Mouse (Mus musculus): ENCODE data around the gene Robo2. TPM values are rescaled to one million over a fixed set of nuclear protein-coding genes. Genes with fewer than 3 reads are reported as not detected.
A peak's percentile ranks its signal among the peaks of the same experiment; 100 is the strongest.

Robo2 gene
- polyA plus RNA-seq, 1 experiment from 2014 or later: 88.9 TPM

DNA sequence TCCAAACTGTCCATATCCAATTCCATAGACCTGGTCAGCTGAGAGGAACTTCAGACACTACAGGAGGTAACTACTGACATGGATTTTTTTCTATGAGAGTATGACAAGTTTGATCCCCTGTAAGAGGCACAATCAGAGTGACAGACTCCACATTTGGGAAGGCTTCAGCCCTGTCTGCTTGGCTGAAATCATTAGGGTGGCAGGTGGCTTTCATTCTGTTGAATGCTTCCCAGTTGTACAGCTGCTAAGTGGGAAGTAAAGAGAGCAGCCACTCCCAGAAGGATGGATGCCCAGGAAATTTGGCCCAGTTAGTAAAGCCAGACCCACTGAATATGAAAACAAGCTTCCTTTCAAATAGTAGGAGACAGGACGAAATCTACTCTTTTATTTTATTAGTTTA, 321.7 kb downstream of the Robo2 start:
- no peak overlapping the region for H3K4me2 ChIP-seq (ENCODE audit: low read length)
- no peaks in the 10 kb centered on the region for H3K9me3 ChIP-seq (replicated peaks; ENCODE audit: control insufficient read depth, low read length, poor library complexity, severe bottlenecking)
- H3K4me3 ChIP-seq (ENCODE audit: low read depth, low read length): no peak overlapping the region
- WGBS: 75% methylated on average over 1 of the region's 1 CpGs
- no peak for ATAC-seq
- no peaks in the 10 kb centered on the region; the same call in 1 of the 2 replicates for H3K4me1 ChIP-seq (ENCODE audit: control insufficient read depth, insufficient read depth, low read length)
- no peak overlapping the region for H3K9ac ChIP-seq (ENCODE audit: low read depth, low read length)
- no peaks in the 10 kb centered on the region for H3K27me3 ChIP-seq (ENCODE audit: control insufficient read depth, insufficient read depth, low read depth, low read length)
- H3K36me3 ChIP-seq (ENCODE audit: control insufficient read depth, insufficient read depth, low read length): no peaks in the 10 kb centered on the region
- H3K27ac ChIP-seq (ENCODE audit: low read length): no peak overlapping the region

DNA sequence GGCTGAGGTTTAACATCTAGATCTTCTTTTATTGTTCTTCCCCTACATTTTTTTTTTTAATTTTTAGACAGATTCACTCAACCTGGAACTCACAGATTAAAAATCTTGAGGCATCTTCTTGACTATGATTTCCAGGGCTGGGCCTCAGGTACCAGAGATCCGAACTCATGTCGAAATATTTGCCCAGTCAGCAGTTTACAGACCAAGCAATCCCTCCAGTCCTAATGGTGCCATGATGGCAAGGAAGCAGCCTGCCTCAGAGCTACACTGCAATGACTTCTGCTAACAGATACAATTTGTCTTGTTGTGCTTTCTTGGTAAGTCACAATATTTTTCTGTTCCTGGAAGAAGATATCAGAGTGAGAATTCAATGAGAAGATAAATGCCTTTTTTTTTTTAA, 327.4 kb downstream of the Robo2 start:
- no peak overlapping the region for H3K9ac ChIP-seq (ENCODE audit: low read depth, low read length)
- ATAC-seq: no peak
- H3K4me3 ChIP-seq (ENCODE audit: low read depth, low read length): no peak overlapping the region
- H3K27ac ChIP-seq (ENCODE audit: low read length): no peak overlapping the region
- no peaks in the 10 kb centered on the region for H3K36me3 ChIP-seq (ENCODE audit: control insufficient read depth, insufficient read depth, low read length)
- no peaks in the 10 kb centered on the region for H3K27me3 ChIP-seq (ENCODE audit: control insufficient read depth, insufficient read depth, low read depth, low read length)
- no peak overlapping the region for H3K4me2 ChIP-seq (ENCODE audit: low read length)
- H3K9me3 ChIP-seq (replicated peaks; ENCODE audit: control insufficient read depth, low read length, poor library complexity, severe bottlenecking): no peaks in the 10 kb centered on the region
- no peaks in the 10 kb centered on the region for H3K4me1 ChIP-seq (ENCODE audit: control insufficient read depth, insufficient read depth, low read length)
- WGBS: 99% methylated on average over 2 of the region's 2 CpGs

DNA sequence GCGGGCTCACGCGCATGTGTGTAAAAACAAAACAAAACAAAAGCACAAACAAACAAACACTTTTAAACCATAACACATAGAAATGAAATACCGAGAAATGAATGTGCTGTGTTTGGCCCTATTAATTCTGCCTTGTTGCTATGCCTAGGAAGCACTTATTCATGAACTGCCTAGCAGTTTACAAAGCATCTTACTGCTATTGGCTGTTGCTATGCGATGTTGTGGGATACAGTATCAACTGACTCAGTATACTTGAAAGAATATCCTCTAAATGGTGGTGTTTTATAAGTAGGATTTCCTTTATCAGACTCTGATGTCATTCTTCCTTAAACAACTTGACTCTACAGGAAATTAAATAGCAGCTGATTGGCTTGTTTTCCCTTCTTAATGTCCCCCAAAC, 339.0 kb downstream of the Robo2 start:
- H3K9me3 ChIP-seq (replicated peaks; ENCODE audit: control insufficient read depth, low read length, poor library complexity, severe bottlenecking): no peaks in the 10 kb centered on the region
- H3K27me3 ChIP-seq (ENCODE audit: control insufficient read depth, insufficient read depth, low read depth, low read length): no peaks in the 10 kb centered on the region
- no peak for ATAC-seq
- no peak overlapping the region for H3K4me2 ChIP-seq (ENCODE audit: low read length)
- H3K4me3 ChIP-seq (ENCODE audit: low read depth, low read length): no peak overlapping the region
- H3K4me1 ChIP-seq (ENCODE audit: control insufficient read depth, insufficient read depth, low read length): 0 out of 2 replicates have a peak, but pooled peaks cover 2% of the 10 kb centered on the region
- no peak overlapping the region for H3K9ac ChIP-seq (ENCODE audit: low read depth, low read length)
- WGBS: 90% methylated on average over 5 of the region's 5 CpGs
- no peaks in the 10 kb centered on the region for H3K36me3 ChIP-seq (ENCODE audit: control insufficient read depth, insufficient read depth, low read length)
- H3K27ac ChIP-seq (ENCODE audit: low read length): no peak overlapping the region

DNA sequence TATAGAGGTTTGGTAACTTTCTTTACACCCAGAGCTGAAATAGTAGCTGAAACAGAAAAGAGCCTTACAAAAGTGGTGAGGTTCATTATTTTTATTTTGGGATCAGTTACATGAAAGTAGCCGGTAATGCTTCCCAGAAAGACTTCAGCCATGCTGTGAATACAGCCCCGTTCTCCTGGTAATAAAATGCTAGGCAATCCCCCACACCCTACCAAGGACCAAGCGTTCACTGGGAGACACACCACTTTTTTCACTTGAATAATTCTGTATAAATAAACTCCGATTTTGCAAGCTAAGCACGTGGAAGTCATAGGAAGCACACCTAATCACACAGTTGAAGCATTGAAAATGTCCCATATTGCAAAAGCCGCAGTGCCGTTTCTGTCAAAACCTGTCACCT, 341.0 kb downstream of the Robo2 start:
- Histone ChIP-seq H3K4me3 (ENCODE audit: low read depth, low read length) (no peak overlapping the region), H3K27me3 (ENCODE audit: control insufficient read depth, insufficient read depth, low read depth, low read length) (no peaks in the 10 kb centered on the region), H3K9me3 (replicated peaks; ENCODE audit: control insufficient read depth, low read length, poor library complexity, severe bottlenecking) (no peaks in the 10 kb centered on the region), H3K9ac (ENCODE audit: low read depth, low read length) (no peak overlapping the region), H3K4me2 (ENCODE audit: low read length) (peak overlapping the region; percentile 19; the same call in 1 of the 2 replicates), H3K4me1 (ENCODE audit: control insufficient read depth, insufficient read depth, low read length) (0 out of 2 replicates have a peak, but pooled peaks cover 2% of the 10 kb centered on the region), H3K27ac (ENCODE audit: low read length) (no peak overlapping the region), H3K36me3 (ENCODE audit: control insufficient read depth, insufficient read depth, low read length) (no peaks in the 10 kb centered on the region)
- ATAC-seq: 0 out of 2 replicates have a peak, but pooled peaks have one; percentile 17
- WGBS: 49% methylated on average over 7 of the region's 7 CpGs

DNA sequence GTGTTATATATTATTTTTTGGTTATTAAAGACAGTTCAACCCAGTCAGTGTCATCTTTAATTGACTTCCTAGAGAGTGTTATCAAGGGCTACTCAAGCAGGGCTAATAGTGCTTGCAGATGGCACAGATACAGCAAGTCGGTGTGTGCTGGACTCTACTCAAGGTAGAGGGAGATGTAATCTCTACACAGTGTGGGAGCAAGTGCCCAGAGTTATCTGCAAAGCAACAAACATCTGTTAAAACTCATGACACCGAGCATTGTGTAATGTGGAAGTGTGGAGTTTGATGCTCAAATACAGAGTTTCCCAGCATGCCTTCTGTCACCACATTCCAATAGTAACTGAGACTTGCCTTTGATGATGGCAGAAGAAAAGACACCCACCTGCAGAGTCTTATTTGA, 345.7 kb downstream of the Robo2 start:
- Histone ChIP-seq H3K36me3 (ENCODE audit: control insufficient read depth, insufficient read depth, low read length) (no peaks in the 10 kb centered on the region), H3K4me1 (ENCODE audit: control insufficient read depth, insufficient read depth, low read length) (0 out of 2 replicates have a peak, but pooled peaks cover 2% of the 10 kb centered on the region), H3K9ac (ENCODE audit: low read depth, low read length) (no peak overlapping the region), H3K27ac (ENCODE audit: low read length) (no peak overlapping the region), H3K4me3 (ENCODE audit: low read depth, low read length) (no peak overlapping the region), H3K27me3 (ENCODE audit: control insufficient read depth, insufficient read depth, low read depth, low read length) (no peaks in the 10 kb centered on the region), H3K9me3 (replicated peaks; ENCODE audit: control insufficient read depth, low read length, poor library complexity, severe bottlenecking) (no peaks in the 10 kb centered on the region), H3K4me2 (ENCODE audit: low read length) (no peak overlapping the region)
- 53% methylated on average over 2 of the region's 2 CpGs for WGBS
- peak; percentile 25; the same call in 1 of the 2 replicates for ATAC-seq

DNA sequence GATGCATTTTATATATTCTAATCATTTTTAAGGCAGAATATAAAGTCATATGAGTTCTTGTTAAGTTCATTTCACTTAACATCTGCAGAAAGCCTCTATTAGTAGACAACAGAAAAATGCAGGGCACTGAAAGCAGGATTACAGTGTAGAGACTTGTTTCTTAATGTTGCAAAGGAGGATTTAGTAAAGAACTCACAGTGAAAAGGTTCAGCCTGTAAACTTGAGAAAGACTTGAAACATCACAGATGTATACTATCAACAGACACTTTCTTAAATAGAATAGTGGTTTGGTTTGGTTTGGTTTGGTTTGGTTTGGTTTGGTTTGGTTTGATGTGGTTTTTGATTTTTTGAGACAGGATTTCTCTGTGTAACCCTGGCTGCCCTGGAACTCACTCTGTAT, 349.7 kb downstream of the Robo2 start:
- H3K4me3 ChIP-seq (ENCODE audit: low read depth, low read length): no peak overlapping the region
- H3K9ac ChIP-seq (ENCODE audit: low read depth, low read length): no peak overlapping the region
- H3K4me1 ChIP-seq (ENCODE audit: control insufficient read depth, insufficient read depth, low read length): peaks cover 3% of the 10 kb centered on the region; the same call in 1 of the 2 replicates
- H3K4me2 ChIP-seq (ENCODE audit: low read length): no peak overlapping the region
- no peaks in the 10 kb centered on the region for H3K9me3 ChIP-seq (replicated peaks; ENCODE audit: control insufficient read depth, low read length, poor library complexity, severe bottlenecking)
- ATAC-seq: no peak
- no peaks in the 10 kb centered on the region for H3K27me3 ChIP-seq (ENCODE audit: control insufficient read depth, insufficient read depth, low read depth, low read length)
- H3K27ac ChIP-seq (ENCODE audit: low read length): no peak overlapping the region
- H3K36me3 ChIP-seq (ENCODE audit: control insufficient read depth, insufficient read depth, low read length): no peaks in the 10 kb centered on the region

DNA sequence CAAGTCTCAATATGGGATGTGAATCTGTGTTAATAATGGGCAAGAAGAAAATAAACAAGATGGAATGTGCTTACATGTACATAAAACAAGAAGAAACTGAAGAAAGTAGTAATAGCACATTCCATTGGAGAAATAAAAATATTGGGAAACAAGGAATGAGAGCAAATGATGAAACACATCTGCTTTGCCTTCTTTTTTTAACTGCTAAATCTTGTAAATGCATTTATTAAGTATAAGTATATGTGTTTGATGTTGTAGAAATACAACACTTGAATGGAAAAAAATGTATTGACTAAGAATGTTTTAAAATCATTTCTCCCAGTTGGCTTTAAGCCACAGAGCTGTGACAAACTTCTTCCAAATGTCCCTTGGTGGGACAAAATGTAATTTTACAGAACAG, 350.1 kb downstream of the Robo2 start:
- no peak for ATAC-seq

DNA sequence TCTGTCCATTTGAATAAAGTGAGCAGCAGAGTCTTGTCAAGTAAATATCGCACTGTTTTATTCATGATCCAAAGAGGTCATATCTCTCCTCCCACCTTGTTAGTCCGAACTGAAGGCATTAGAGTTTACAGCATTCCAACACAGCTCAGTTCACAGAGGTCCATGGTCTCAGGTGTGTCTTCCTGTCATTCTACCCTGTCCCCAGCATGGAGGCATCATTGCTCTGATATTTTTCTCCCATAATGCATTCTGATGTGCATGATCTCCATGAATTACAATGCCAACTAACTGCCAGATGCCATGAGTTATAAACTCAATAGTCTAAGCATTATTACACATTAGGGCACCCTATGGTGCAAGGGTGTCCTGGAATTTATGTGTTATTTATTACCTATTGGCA, 354.7 kb downstream of the Robo2 start:
- no peak overlapping the region for H3K9ac ChIP-seq (ENCODE audit: low read depth, low read length)
- no peaks in the 10 kb centered on the region for H3K27me3 ChIP-seq (ENCODE audit: control insufficient read depth, insufficient read depth, low read depth, low read length)
- H3K9me3 ChIP-seq (replicated peaks; ENCODE audit: control insufficient read depth, low read length, poor library complexity, severe bottlenecking): no peaks in the 10 kb centered on the region
- no peak overlapping the region for H3K27ac ChIP-seq (ENCODE audit: low read length)
- no peak overlapping the region for H3K4me2 ChIP-seq (ENCODE audit: low read length)
- WGBS: 78% methylated on average over 2 of the region's 2 CpGs
- H3K4me3 ChIP-seq (ENCODE audit: low read depth, low read length): no peak overlapping the region
- no peaks in the 10 kb centered on the region for H3K36me3 ChIP-seq (ENCODE audit: control insufficient read depth, insufficient read depth, low read length)
- ATAC-seq: no peak
- peaks cover 12% of the 10 kb centered on the region for H3K4me1 ChIP-seq (ENCODE audit: control insufficient read depth, insufficient read depth, low read length)

More for the DNA sequence above, 350.1 kb downstream of the Robo2 start:
- Histone ChIP-seq H3K4me2 (ENCODE audit: low read length) (no peak overlapping the region), H3K36me3 (ENCODE audit: control insufficient read depth, insufficient read depth, low read length) (no peaks in the 10 kb centered on the region), H3K27ac (ENCODE audit: low read length) (no peak overlapping the region), H3K4me1 (ENCODE audit: control insufficient read depth, insufficient read depth, low read length) (peaks cover 3% of the 10 kb centered on the region; the same call in 1 of the 2 replicates), H3K9me3 (replicated peaks; ENCODE audit: control insufficient read depth, low read length, poor library complexity, severe bottlenecking) (no peaks in the 10 kb centered on the region), H3K4me3 (ENCODE audit: low read depth, low read length) (no peak overlapping the region), H3K9ac (ENCODE audit: low read depth, low read length) (no peak overlapping the region), H3K27me3 (ENCODE audit: control insufficient read depth, insufficient read depth, low read depth, low read length) (no peaks in the 10 kb centered on the region)

DNA sequence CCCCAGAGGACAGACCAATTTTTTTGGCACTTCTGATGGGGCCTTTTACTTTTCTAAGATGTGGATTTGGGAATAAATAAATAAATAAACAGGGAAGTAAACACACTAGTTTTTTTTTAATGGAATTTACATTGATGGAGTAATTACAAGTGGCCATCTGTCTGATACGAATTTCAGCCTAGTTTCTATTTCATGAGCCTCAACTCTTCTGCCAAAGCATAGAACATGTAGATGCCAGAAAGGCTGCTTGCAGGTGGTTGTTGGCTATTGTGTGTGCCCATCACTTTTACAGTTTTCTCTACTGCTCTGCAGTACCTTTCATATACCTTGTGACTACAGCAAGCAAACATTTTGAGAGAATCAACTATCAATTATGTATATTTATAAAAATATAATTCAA, 355.4 kb downstream of the Robo2 start:
- Histone ChIP-seq H3K9me3 (replicated peaks; ENCODE audit: control insufficient read depth, low read length, poor library complexity, severe bottlenecking) (no peaks in the 10 kb centered on the region), H3K9ac (ENCODE audit: low read depth, low read length) (no peak overlapping the region), H3K4me3 (ENCODE audit: low read depth, low read length) (no peak overlapping the region), H3K36me3 (ENCODE audit: control insufficient read depth, insufficient read depth, low read length) (no peaks in the 10 kb centered on the region), H3K4me1 (ENCODE audit: control insufficient read depth, insufficient read depth, low read length) (peaks cover 12% of the 10 kb centered on the region), H3K4me2 (ENCODE audit: low read length) (no peak overlapping the region), H3K27me3 (ENCODE audit: control insufficient read depth, insufficient read depth, low read depth, low read length) (no peaks in the 10 kb centered on the region), H3K27ac (ENCODE audit: low read length) (no peak overlapping the region)
- ATAC-seq: no peak
- WGBS: 85% methylated on average over 1 of the region's 1 CpGs

All from midbrain, embryonic 16.5 days (tissue).